ENCODE assay signal across 20 mouse cellular contexts in the genomic region with DNA sequence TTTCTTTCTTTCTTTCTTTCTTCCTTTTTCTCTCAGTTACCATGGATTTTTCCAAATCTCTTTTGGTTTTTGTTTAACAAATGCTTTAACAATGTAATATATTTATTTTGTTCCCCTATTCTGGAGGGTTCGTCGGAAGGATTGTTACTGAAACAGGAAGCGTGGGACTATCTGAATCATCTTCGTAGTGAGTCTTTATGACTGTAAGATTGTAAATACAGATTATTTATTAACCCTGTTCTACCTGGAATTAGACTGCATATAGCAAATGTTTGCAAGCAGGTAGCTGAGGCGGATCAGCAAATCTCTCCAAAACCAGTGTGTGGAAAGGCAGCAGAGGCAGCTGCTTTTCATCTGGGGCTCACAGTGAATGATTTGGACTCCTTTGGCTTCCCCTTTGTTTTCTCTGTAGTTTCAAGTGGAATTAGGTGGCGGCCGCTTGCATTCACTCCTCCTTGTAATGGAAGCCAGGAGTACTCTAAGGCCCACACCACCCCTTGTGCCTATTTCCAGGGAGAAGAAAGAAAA. TPM values are rescaled to one million over a fixed set of nuclear protein-coding genes. Genes with fewer than 3 reads are reported as not detected.
DNase-seq lines count a peak whose midpoint lies in the region; ATAC-seq and TF ChIP-seq lines count a peak whose summit lies in the region.
"Had no signal": no experiment of that assay in that cellular context is flagged by ENCODE, and none has a peak within 500 bp of the region (broad histone marks: within the 10 kb centered on the region; RNA-seq: fewer than 3 reads in every experiment).

No protein-coding gene starts in this region.

- no peak overlapping the region for H3K27ac ChIP-seq in intestine, embryonic 15.5 days
- no peak overlapping the region for H3K27ac ChIP-seq in intestine, postnatal 0 days (ENCODE audit: low read depth, low read length)
- no peak overlapping the region for H3K27ac ChIP-seq in lung, embryonic 14.5 days (ENCODE audit: low read depth)
- no peak overlapping the region for H3K27ac ChIP-seq in liver, embryonic 11.5 days (ENCODE audit: low read depth, low read length)
- H3K27ac ChIP-seq: embryonic facial prominence, embryonic 12.5 days; forebrain, embryonic 13.5 days; hindbrain, embryonic 15.5 days; limb, embryonic 12.5 days had no signal

- WGBS in intestine, embryonic 15.5 days: 57% methylated on average over 7 of the region's 7 CpGs
- WGBS in intestine, postnatal 0 days: 40% methylated on average over 7 of the region's 7 CpGs
- 62% methylated on average over 7 of the region's 7 CpGs for WGBS in lung, embryonic 14.5 days
- 51% methylated on average over 7 of the region's 7 CpGs for WGBS in lung, adult 2 months
- 83% methylated on average over 7 of the region's 7 CpGs for WGBS in liver, embryonic 11.5 days

- H3K36me3 ChIP-seq in intestine, embryonic 15.5 days: 0 out of 2 replicates have a peak, but pooled peaks cover 7% of the 10 kb centered on the region
- peaks cover 32% of the 10 kb centered on the region for H3K36me3 ChIP-seq in intestine, postnatal 0 days (ENCODE audit: control insufficient read depth, insufficient read depth)
- peaks cover 60% of the 10 kb centered on the region for H3K36me3 ChIP-seq in lung, embryonic 14.5 days (ENCODE audit: insufficient read depth)
- H3K36me3 ChIP-seq in liver, embryonic 11.5 days (ENCODE audit: control insufficient read depth, insufficient read depth, low read length): no peaks in the 10 kb centered on the region; the same call in 1 of the 2 replicates
- H3K36me3 ChIP-seq: hindbrain, embryonic 15.5 days had no signal

- no peak for TF ChIP-seq POLR2A in lung, adult 2 months (IDR thresholded peaks at IDR 0.05; ENCODE audit: borderline replicate concordance, extremely low read depth, low read depth, low read length)
- no peak for TF ChIP-seq POLR2A in brain, embryonic 14.5 days (IDR thresholded peaks at IDR 0.05; ENCODE audit: borderline replicate concordance, extremely low read depth, insufficient read depth, insufficient read length, poor library complexity, severe bottlenecking)

- no peak overlapping the region for H3K4me3 ChIP-seq in intestine, embryonic 15.5 days (replicated peaks)
- no peak overlapping the region for H3K4me3 ChIP-seq in intestine, postnatal 0 days (ENCODE audit: low read depth, low read length)
- H3K4me3 ChIP-seq in lung, embryonic 14.5 days (ENCODE audit: low read depth, low read length): no peak overlapping the region
- no peak overlapping the region for H3K4me3 ChIP-seq in lung, adult 2 months (replicated peaks; ENCODE audit: extremely low read depth, low read depth, low read length)
- H3K4me3 ChIP-seq in liver, embryonic 11.5 days (ENCODE audit: low read depth, low read length): no peak overlapping the region
- H3K4me3 ChIP-seq: embryonic facial prominence, embryonic 12.5 days; forebrain, embryonic 13.5 days; heart, embryonic 12.5 days; hindbrain, embryonic 15.5 days; limb, embryonic 12.5 days; megakaryocyte, embryonic 14.5 days had no signal

- DNase-seq in lung, embryonic 14.5 days: peak; percentile 33
- no peak for DNase-seq in lung, adult 2 months
- DNase-seq in brain, embryonic 14.5 days (ENCODE audit: low read depth): peak; percentile 45
- DNase-seq in liver, embryonic 11.5 days (ENCODE audit: low spot score): no peak
- DNase-seq: B cell, adult 2 months; cerebellum, adult 9-10 months; cerebellum, postnatal 36 days; gastrocnemius, postnatal 25 days; heart, adult 18-20 months; heart, postnatal 4 days; midbrain, embryonic 14.5 days had no signal

- H3K27me3 ChIP-seq in intestine, embryonic 15.5 days (replicated peaks): no peaks in the 10 kb centered on the region
- no peaks in the 10 kb centered on the region for H3K27me3 ChIP-seq in intestine, postnatal 0 days (replicated peaks; ENCODE audit: control insufficient read depth, insufficient read depth, low read length)
- H3K27me3 ChIP-seq in lung, embryonic 14.5 days (ENCODE audit: insufficient read depth, low read length): no peaks in the 10 kb centered on the region
- H3K27me3 ChIP-seq in liver, embryonic 11.5 days (replicated peaks; ENCODE audit: control insufficient read depth, insufficient read depth, low read length): no peaks in the 10 kb centered on the region
- H3K27me3 ChIP-seq: embryonic facial prominence, embryonic 12.5 days; forebrain, embryonic 13.5 days; heart, embryonic 12.5 days; hindbrain, embryonic 15.5 days; limb, embryonic 12.5 days; megakaryocyte, embryonic 14.5 days had no signal

- no peak overlapping the region for H3K9ac ChIP-seq in intestine, embryonic 15.5 days
- no peak overlapping the region for H3K9ac ChIP-seq in intestine, postnatal 0 days (ENCODE audit: low read depth, low read length)
- H3K9ac ChIP-seq in lung, embryonic 14.5 days: no peak overlapping the region
- H3K9ac ChIP-seq in liver, embryonic 11.5 days (ENCODE audit: low read depth, low read length): no peak overlapping the region
- H3K9ac ChIP-seq: embryonic facial prominence, embryonic 12.5 days; forebrain, embryonic 13.5 days; heart, embryonic 12.5 days; hindbrain, embryonic 15.5 days; limb, embryonic 12.5 days had no signal

- H3K4me1 ChIP-seq in intestine, embryonic 15.5 days (replicated peaks): no peaks in the 10 kb centered on the region
- H3K4me1 ChIP-seq in intestine, postnatal 0 days (replicated peaks; ENCODE audit: control insufficient read depth, insufficient read depth, low read length): no peaks in the 10 kb centered on the region
- no peaks in the 10 kb centered on the region for H3K4me1 ChIP-seq in lung, embryonic 14.5 days (ENCODE audit: insufficient read depth)
- H3K4me1 ChIP-seq in lung, adult 2 months (ENCODE audit: control insufficient read depth, insufficient read depth, low read length): peaks cover 3% of the 10 kb centered on the region; the same call in 1 of the 2 replicates
- H3K4me1 ChIP-seq in liver, embryonic 11.5 days (replicated peaks; ENCODE audit: control insufficient read depth, insufficient read depth, low read length): no peaks in the 10 kb centered on the region
- H3K4me1 ChIP-seq: embryonic facial prominence, embryonic 12.5 days; heart, embryonic 12.5 days; hindbrain, embryonic 15.5 days had no signal

- TF ChIP-seq CTCF in intestine, postnatal 0 days (IDR thresholded peaks at IDR 0.05; ENCODE audit: low read depth): no peak
- no peak for TF ChIP-seq CTCF in lung, embryonic 14.5 days (IDR thresholded peaks at IDR 0.05; ENCODE audit: low read depth)
- TF ChIP-seq CTCF in lung, adult 2 months (IDR thresholded peaks at IDR 0.05; ENCODE audit: insufficient read depth, low read length): no peak
- TF ChIP-seq CTCF in brain, embryonic 14.5 days (IDR thresholded peaks at IDR 0.05; ENCODE audit: borderline replicate concordance, extremely low read depth, insufficient read depth, insufficient read length): no peak

- ATAC-seq in intestine, embryonic 15.5 days: peak; percentile 67
- ATAC-seq in intestine, postnatal 0 days: no peak
- no peak for ATAC-seq in lung, embryonic 14.5 days (ENCODE audit: insufficient read depth)
- no peak for ATAC-seq in liver, embryonic 11.5 days (replicated peaks; ENCODE audit: low FRiP score)
- ATAC-seq: forebrain, embryonic 13.5 days; inflammation-experienced regulatory T-cells, adult 6 months had no signal

- H3K9me3 ChIP-seq in intestine, embryonic 15.5 days: no peaks in the 10 kb centered on the region
- H3K9me3 ChIP-seq in intestine, postnatal 0 days (ENCODE audit: control insufficient read depth): no peaks in the 10 kb centered on the region
- no peaks in the 10 kb centered on the region for H3K9me3 ChIP-seq in lung, embryonic 14.5 days (ENCODE audit: low read depth, low read length)
- H3K9me3 ChIP-seq in liver, embryonic 11.5 days (ENCODE audit: control insufficient read depth, low read length): no peaks in the 10 kb centered on the region
- H3K9me3 ChIP-seq: embryonic facial prominence, embryonic 12.5 days; forebrain, embryonic 13.5 days; heart, embryonic 12.5 days; hindbrain, embryonic 15.5 days; limb, embryonic 12.5 days; megakaryocyte, embryonic 14.5 days had no signal

- no peak overlapping the region; the same call in 1 of the 2 replicates for H3K4me2 ChIP-seq in intestine, embryonic 15.5 days (replicated peaks)
- no peak overlapping the region for H3K4me2 ChIP-seq in intestine, postnatal 0 days (replicated peaks; ENCODE audit: low read depth)
- H3K4me2 ChIP-seq in lung, embryonic 14.5 days: no peak overlapping the region
- H3K4me2 ChIP-seq in liver, embryonic 11.5 days: no peak overlapping the region
- H3K4me2 ChIP-seq: embryonic facial prominence, embryonic 12.5 days; forebrain, embryonic 13.5 days; heart, embryonic 12.5 days; hindbrain, embryonic 15.5 days; limb, embryonic 12.5 days had no signal

RNA-seq across cellular contexts. Expression of a gene that starts 14.3 kb away (rescaled TPM):
- 21.6 and 23.6 TPM in 2 replicates for polyA plus RNA-seq in intestine, embryonic 15.5 days (2015; fragmentation: Nextera tagmentation; extraction: Ambion mirVana)
- polyA plus RNA-seq in intestine, postnatal 0 days (2015; fragmentation: Nextera tagmentation; extraction: Ambion mirVana): 13.2 and 14.9 TPM in 2 replicates
- 248 and 287 TPM in 2 replicates for polyA plus RNA-seq in lung, embryonic 14.5 days (2014; fragmentation: Nextera tagmentation; extraction: Ambion mirVana)
- 23.3 and 27.1 TPM in 2 replicates for polyA plus RNA-seq in lung, adult 2 months (2012; rRNA removed)
- polyA plus RNA-seq in brain, embryonic 14.5 days (2012; rRNA removed): 3.0 and 9.3 TPM in 2 replicates
- polyA plus RNA-seq in liver, embryonic 11.5 days (2014; fragmentation: Nextera tagmentation; extraction: Ambion mirVana): 85.5 and 95.4 TPM in 2 replicates

Comparison
In these comparisons a context has a peak if more than half of its experiments do, and no peak if none do; other contexts are left out.
1. DNase-seq: peak in lung, embryonic 14.5 days (single experiment) and brain, embryonic 14.5 days (single experiment); none in lung, adult 2 months (single experiment) and liver, embryonic 11.5 days (single experiment).